Mouse (Mus musculus): ENCODE data around the gene Ugt2b36.

DNA sequence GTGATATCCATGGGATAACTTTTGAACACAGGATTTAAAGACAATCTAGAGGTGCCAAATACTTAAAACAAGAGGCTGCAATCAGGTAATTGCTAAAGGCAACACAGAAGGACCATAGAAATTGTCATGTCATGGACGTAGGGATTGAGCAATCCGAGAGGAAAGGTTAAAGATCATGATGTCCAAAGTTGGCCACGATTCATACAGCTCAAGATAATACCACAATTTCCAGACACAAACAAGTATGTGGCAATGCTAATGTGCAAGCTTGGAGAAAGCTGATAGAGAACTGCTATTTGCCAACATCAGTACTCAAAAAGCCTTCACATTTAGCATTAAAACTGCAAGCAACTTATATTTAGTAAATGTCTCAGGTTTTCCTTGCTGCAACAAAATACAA is 65.0 kb downstream of the Ugt2b36 start:
- TF ChIP-seq CTCF (IDR thresholded peaks at IDR 0.05; ENCODE audit: low read depth, low read length) (no peak), POLR2A (IDR thresholded peaks at IDR 0.05; ENCODE audit: borderline replicate concordance, low read depth, low read length) (no peak)

Data from bone marrow macrophage, adult 2 months (primary cell).